In genomic region chr19:23273355-23274053, GRCm38 (mm10) we compare ENCODE assay signal across 8 mouse cellular contexts. TPM values are rescaled to one million over a fixed set of nuclear protein-coding genes. Genes with fewer than 3 reads are reported as not detected.
DNase-seq lines count a peak whose midpoint lies in the region; ATAC-seq and TF ChIP-seq lines count a peak whose summit lies in the region.

Gene Smc5 (minus strand): TSS chr19:23273897.

- no peak for TF ChIP-seq CTCF in cortical plate, adult 2 months (IDR thresholded peaks at IDR 0.05; ENCODE audit: extremely low read depth, insufficient read depth, low read length)

- peak within 1 kb of the TSS; percentile 90 for H3K4me3 ChIP-seq in cortical plate, adult 2 months (ENCODE audit: insufficient read depth, low read length)

- ATAC-seq in megakaryocyte, adult 5-6 weeks (ENCODE audit: poor library complexity, severe bottlenecking): peak; percentile 95

- DNase-seq in adipocyte (ENCODE audit: low spot score): peak; percentile 86
- peak; percentile 84 to 85 for DNase-seq in gastrocnemius, adult 8-10 months (ENCODE audit: low spot score in 2 of 2)
- DNase-seq in induced T-regulatory cell, adult 2 months (ENCODE audit: low read depth): peak; percentile 90
- DNase-seq in left cerebral cortex, adult 8-10 months (ENCODE audit: low spot score in 2 of 2): peak; percentile 78 to 81
- peak; percentile 92 for DNase-seq in right cerebral cortex, adult 18-20 months
- peak; percentile 90 for DNase-seq in urinary bladder, adult 2 months (ENCODE audit: low spot score)

- H3K27ac ChIP-seq in cortical plate, adult 2 months (ENCODE audit: insufficient read depth, low read length): no peak within 1 kb of the TSS

- TF ChIP-seq POLR2A in cortical plate, adult 2 months (IDR thresholded peaks at IDR 0.05; ENCODE audit: extremely low read depth, insufficient read depth, low read length): peak; percentile 48; the same call in 1 of the 2 replicates

- no peaks in the 10 kb centered on the region; the same call in none of the 2 replicates for H3K4me1 ChIP-seq in cortical plate, adult 2 months (ENCODE audit: control insufficient read depth, insufficient read depth, low read length)

RNA-seq across cellular contexts. Expression of gene Smc5, which starts in this region (rescaled TPM):
- 37.2 and 40.6 TPM in 2 replicates for polyA plus RNA-seq in cortical plate, adult 2 months (2012; rRNA removed)
- total RNA-seq in gastrocnemius, adult 8-10 months (2022): 10 to 100 TPM; 10.5 to 14.5 (median 11.8) TPM
- 10 to 100 TPM; 31.9 to 34.7 (median 34.3) TPM for total RNA-seq in left cerebral cortex, adult 8-10 months (2022)
- total RNA-seq in megakaryocyte, adult 5-6 weeks (2015): 39.9 and 50.6 TPM in 2 replicates
- total RNA-seq in megakaryocyte, adult 5-6 weeks (2017): 45.6 and 46.3 TPM in 2 replicates
- polyA plus RNA-seq in urinary bladder, adult 2 months (2012; rRNA removed): 22.6 and 25.2 TPM in 2 replicates
